Mouse (Mus musculus) layer of hippocampus, adult 9-11 months (tissue): ENCODE results near the gene Atp2b4.
A peak's percentile ranks its signal among the peaks of the same experiment; 100 is the strongest.
"Not testable (repeated sequence)": the region's sequence is repeated elsewhere in the genome, so short reads cannot be mapped to it uniquely, and the experiment has no call there.

Experiments used
- DNase-seq: peaks from one replicate; pipeline ENCODE4 v3.0.0; 2022

Atp2b4 gene

DNA sequence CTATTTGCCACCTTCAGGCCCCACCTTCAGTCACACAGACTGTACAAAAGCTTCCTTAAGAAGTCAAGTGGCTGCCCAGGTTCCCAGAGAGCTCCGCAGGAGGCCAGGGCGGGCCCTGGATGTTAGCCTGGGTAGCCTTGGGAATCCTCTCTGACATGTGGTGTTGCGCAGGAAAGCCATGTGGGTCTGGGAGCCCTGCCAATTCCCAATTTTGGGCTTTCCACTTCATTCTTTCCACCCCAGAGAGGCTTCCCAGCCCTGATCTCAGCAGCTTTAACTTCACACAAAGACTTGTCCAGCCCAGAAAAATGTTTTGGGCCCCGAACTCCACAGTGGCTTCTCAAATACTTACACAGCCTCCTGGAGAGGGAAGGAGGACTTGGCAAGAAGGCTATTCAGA lies 56.2 kb downstream of the Atp2b4 start:
- peak; percentile 21 for DNase-seq

DNA sequence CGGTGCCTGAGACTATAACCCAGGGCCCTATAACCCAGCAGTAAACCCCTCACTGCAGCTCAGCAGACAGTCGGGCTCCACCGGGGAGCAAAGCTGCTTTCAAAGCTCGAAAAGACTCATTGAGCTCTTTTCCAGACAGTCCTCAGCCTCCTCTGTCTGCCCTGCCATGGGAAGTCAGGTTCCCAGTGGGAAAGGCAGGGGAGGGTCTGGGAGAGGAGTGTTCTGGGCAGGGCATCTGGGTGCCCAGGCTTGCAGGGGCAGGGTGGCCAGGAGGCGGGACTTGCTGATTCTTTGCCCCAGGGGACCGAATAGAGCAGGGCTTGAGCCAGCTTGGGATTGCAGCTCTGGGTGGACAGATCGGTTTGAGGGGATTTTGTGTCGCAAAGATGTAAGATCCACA lies 58.3 kb downstream of the Atp2b4 start:
- no peak for DNase-seq

DNA sequence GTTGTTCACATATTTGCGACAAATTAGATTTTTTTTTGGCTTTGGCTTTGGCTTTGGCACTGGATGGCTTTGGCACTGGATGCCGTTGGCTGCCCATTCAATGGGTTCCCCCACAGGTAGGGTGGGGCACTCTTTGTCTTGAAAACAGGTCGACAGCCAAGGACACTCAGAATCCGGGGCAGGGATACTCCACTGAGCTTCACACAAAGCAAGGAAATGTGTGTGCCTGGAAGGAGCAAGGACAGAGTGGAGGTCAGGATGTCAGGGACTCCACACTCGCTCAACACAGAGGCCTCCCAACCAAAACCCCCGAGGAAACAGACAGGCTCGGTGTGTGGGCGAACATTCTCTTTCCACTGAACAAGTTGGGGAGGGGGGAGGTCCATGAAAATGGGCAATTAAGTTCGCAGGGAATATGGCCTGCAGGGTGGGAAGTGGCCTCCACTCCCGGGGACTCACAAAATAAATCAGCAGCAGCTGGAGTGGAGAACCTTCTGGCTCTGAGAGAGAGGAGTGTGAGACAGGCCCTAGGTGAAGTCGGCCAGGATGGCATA lies 58.9 kb downstream of the Atp2b4 start:
- no peak for DNase-seq

DNA sequence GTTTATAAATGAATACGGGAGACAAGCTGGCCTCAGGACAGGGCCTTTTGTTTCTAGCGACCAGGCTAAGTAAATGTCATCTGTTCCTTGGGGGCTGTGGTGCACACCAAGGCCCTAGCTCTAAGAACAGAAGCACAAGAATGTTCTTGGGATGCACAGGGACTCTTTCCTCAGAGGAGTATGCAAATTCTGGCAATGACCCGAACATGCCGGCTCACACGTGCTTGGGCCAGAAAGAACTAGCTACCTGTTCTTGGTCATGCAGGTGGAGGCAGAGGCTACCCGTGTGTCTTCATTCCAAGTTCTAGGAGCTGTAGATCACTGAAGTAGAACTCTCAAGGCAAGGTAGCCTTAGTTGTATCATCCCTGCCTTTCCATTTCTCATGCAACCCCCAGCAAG lies 59.7 kb downstream of the Atp2b4 start:
- DNase-seq, result no peak

DNA sequence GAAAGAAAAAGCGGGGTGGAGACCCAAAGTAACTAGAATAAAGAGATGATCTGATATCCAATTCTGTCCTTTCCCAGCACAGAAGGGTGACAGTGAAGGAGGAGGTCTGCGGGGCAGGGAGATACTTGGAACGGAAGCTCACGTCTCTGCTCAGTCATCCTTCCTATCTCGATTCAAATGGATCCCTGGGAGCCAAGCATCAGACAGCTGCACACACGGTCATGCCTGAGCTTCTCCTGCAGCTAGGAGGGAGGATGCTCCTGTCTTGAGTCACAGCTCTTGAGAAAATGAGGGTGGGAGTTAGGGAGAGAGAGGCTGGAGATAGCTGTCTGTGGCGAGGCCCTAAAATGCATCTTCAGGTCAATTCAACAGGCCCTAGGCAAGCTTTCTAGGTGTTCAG lies 64.2 kb downstream of the Atp2b4 start:
- no peak for DNase-seq

DNA sequence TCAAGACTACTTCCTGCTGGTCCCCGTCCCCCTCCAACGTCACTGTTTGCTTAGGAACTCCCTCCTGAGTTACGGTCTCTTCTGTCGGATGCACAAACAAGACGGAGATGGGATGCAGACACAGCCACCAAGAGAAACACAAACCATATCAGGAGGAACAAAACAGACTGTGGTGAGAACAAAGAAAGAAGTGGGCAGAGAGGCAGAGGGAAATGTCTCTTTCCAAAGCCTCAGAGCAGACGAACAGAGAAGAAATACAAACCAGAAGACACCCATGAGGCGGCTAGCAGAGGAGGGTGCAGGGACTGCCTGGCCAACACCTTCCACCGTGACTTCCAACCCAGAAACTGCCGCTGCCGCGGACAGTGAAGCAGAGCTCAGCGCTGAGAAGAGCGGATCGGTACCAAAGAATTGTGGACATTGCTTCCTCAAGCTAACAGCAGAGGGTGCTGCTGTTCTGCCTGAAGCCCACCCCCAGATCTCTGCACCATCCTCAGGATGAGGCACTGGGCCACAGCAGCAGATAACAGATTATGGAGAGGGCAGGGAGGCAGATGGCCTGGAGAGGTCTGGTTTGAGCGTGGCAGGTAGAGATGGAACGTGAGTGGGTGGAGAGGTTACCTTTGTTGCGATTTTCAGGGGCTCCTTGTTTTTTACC lies 64.7 kb downstream of the Atp2b4 start:
- peak; percentile 64 for DNase-seq

DNA sequence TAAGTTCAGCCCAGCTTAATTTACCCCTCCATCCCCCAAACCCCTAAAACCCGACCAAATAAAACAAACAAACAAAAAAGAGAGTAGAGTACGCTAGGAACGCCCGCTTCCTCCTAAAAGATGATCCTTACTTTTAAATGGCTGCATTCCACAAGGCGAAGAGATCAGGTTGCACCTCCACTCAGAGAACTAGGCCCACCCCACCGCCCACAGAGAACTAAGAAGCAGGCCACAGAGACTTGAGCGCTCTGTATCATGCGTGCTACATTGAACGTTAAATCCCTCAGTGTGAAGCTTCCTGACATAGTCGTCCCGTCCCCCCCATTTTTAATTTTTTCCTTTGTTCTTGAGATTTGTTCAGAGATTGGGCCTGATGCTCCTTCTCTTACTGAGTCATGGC lies 68.0 kb downstream of the Atp2b4 start:
- no peak for DNase-seq

DNA sequence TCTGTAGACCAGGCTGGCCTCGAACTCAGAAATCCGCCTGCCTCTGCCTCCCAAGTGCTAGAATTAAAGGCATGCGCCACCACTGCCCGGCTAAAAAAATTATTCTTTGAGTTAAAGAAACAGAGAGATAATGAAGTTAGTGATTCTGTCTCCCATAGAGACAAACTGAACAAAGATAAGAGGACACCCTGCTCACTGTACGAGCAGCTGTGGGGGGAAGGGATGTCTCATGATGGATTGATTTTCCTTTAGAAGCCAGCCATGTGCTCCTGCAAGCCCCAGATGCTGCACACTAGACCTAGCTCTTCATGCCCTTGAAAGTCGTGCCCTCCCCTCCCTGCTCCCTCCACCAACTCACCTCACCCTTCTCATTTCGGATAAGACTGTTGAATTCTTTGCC lies 72.5 kb downstream of the Atp2b4 start:
- no peak for DNase-seq

DNA sequence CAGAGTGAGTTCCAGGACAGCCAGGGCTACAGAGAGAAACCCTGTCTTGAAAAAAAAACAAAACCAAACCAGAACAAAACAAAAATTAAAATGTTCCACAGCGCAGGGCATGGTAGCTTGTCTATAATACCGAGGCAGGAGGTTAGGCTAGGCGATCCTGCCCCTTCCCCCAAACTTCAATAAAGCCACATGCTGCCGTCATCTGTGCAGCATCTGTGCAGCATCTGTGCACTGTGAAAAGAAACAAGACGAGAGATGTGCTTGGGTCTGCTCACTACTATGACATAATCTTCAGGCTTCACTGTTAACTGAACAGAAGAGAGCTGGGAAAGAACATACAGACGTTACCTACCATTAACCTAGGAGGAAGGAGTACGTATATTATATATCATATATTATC lies 80.5 kb downstream of the Atp2b4 start:
- DNase-seq, result no peak

DNA sequence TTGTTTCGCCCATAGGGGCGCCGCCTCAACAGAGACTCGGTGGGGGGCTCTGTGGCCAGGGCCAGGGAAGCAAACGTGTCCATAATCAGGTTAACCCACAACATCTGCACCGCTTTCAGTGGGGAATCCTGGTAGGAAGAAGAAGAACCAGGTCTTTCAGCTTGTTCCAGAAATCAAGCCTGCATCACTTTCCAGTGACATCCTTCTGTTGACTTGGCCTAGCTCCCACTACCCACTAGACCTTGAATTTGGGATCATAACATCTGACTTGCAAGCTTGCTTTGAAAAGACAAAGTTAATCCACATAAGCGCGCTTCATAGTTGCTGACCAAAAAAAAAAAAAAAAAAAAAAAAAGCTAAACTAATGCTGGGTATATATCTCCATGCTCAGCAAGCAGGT lies 82.1 kb downstream of the Atp2b4 start:
- DNase-seq, result no peak

DNA sequence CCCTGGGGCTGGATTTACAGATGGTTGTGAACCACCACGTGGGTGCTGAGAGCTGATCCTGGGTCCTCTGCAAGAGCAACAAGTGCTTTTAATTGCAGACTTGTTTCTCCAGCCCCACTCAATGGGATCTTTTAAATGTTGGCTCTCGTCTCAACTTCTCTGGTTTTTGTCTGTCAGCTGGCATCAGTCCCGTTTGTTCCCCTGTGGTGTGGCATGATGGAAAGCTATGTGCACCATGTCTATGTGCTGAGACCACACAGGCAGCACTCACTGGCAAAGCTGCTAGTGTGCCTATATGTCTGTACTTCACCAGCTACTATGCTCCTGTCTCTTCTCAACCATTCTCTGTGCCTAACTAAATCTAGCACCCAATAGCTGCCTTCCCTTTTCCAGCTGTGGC lies 82.5 kb downstream of the Atp2b4 start:
- DNase-seq, result no peak

DNA sequence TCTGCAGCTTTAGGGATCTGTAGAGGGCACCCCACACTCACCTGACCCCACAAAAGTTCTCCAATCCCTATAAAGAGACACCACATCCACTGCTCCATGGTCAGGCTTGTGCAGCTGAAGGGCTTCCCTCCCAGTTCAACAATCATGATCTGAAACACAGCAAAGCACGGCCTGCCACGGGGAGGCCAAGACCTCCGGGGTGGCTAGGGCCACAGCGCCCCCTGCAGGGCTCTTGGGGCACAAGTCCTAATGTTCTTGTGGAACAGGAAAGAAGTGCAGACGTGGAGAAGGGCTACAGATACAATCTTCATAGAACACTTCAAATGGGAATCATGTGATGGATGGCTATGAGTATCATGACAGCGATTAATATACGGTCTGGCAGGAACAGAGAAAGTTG lies 84.4 kb downstream of the Atp2b4 start:
- no peak for DNase-seq

DNA sequence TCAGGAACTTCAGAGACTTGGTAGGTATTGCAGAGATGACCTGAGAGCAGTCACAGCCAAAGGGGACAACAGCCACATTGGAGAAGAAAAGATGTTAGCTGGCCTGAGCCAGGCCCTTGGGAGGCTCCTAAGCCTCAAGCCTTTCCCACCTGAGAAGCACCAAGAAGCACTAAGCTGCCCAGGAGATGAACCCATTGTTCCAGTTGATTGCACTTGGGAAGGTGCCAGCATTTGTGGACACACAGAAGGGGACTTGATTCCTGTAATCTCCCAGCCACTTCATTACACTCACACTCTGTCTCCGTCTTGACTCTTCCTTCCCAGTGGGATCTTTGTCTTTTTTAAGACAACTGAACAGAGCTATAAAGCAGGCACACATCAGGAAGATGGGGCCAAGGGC lies 85.7 kb downstream of the Atp2b4 start:
- no peak for DNase-seq

DNA sequence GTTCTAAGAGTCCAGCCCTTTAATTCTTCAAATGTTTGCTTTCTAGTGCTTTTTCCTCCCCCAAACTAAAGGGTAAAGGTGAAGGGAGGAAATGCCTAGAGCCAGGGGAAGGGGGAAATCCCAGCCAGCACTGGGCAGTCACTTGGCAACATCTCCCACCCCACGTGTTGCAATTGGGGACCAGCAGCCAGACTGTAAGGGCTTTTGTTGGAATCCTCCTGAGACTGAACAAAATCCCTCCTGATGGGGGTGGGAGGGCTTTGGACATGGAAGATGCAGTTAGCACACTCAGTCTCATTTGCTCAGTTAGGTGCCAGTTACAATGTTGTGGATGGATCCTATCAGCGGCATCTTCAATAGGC lies 87.9 kb downstream of the Atp2b4 start:
- DNase-seq, result no peak

DNA sequence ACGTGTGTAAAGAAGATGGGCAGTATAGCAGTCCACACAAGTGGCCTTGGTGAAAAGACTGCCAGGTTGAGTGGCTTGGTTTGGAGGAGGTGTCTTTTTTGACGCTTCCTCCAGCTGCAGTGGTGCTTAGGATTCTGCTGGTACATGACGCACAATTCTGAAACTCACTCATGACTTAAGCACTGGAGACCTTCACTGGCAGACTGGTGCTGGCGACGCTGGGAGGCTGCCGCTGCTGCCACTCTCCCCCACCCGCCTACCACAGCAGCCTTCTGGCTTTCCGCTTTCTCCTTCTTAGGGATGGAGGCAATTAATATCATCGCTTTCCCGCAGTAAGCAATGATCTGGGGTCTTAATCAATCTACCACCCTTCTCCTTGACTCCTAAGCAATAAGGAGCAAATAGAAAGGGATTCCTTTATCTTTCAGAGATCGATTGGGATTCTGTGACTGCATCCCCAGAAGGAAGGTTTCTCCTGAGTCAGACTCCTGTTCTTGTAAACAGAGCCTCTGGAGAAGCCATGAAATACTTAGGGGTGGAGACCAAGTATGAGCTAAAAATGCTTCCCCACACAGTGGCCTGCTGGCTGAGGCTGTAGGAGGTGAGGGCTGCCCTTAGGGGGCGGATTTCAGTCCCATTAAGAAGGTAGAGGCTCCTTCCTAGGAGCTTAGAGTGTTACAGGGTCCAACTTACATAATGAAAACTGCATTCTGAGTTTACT lies 88.4 kb downstream of the Atp2b4 start:
- no peak for DNase-seq

DNA sequence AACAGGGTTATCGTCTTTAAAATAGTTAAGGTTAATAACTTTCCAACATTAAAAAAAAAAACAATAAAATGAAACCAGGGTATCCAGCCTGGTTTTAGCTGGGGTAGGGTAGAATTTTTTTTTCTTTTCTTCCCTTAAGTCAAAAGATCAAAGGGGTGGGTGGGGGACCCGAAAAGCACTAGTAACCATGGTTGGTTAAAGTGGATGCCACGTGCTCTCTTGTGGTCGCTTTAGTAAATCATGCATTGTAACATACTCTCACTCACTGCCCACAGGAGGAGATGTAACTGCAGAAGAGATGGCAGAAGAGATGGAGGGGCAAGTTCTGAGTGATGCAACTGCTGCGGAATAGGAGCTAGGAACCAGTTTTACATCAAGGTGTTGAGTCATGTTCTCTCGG lies 89.5 kb downstream of the Atp2b4 start:
- no peak for DNase-seq

DNA sequence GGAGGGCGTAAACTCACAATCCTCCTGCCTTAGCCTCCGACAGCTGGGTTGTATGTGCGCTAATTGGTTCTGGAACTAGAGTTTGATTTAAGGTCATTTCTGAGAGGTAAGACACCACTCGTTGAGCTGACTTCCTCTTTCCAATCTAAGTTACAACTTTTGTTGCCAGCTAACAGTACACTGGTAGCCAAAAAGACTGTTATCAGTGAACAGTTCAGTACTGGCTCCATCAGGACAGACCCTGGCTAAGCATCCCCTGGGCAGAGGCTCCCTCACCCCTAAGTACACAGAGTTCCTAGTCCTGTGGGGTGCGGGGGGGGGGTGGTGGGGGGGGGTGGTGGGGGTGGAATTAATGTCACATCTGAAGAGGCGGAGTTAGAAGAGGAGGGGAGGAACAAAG lies 89.9 kb downstream of the Atp2b4 start:
- DNase-seq, result no peak

DNA sequence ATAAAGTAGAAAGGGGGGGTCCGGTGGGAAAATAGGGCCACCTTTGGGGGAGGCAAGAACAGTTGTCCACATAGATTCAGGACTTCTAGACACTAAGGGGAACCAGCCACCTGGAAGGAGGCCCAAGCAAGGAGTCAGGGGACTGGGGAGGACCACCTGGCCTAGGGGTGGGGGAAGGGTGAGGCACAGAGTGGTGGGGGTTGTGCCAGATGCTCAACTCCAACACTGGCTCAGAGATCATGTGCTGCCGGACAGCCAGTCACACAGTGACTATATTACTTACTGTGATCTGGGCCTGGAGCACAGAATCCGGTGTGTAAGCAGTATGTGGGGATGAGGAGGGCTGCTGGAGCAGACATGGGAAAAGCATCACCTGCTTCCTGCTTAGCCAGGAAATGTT lies 91.5 kb downstream of the Atp2b4 start:
- DNase-seq, result no peak

DNA sequence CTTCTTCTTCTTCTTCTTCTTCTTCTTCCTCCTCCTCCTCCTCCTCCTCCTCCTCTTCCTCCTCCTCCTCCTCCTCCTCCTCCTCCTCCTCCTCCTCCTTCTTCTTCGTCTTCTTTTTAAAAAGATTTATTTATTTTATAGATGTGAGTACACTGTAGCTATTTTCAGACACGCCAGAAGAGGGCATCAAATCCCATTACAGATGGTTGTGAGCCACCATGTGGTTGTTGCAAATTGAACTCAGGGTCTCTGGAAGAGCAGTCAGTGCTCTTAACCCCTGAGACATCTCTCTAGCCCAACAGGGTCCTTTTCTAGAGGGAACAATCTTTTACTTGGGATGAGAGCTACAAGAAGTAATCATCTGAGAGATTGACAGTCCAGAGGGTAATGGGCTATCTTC lies 99.0 kb downstream of the Atp2b4 start:
- not testable (repeated sequence) for DNase-seq

DNA sequence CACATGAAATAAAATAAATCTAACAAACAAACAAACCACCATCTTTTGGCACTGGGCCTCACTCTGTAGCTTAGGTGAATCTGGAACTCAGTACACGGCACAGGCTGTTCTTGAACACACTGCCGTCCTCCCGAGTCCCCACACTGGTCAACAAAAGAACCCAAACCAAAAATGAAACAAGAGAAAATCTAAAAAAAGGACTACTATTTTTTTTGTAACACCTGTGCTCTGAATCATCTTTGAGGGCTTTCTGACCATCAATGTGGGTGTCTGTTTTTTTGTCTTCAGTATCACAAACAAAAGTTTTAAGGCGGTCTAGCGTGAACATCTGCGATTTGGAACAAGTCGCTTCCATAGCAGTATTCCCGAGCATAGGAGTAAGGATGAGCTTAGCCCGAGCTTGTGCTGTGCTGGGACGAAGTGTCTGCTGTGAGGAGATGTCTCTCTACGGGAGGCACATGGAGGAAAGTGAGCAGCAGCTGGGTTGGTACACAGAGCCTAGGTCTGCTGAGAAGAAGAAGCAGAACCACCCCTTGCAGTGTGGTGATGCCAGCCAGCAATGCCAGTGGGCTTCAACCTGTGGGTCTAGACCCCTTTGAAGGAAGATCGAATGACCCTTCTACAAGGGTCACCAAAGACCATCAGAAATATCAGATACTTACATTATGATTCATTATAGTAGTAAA lies 102.8 kb downstream of the Atp2b4 start:
- DNase-seq, result no peak

DNA sequence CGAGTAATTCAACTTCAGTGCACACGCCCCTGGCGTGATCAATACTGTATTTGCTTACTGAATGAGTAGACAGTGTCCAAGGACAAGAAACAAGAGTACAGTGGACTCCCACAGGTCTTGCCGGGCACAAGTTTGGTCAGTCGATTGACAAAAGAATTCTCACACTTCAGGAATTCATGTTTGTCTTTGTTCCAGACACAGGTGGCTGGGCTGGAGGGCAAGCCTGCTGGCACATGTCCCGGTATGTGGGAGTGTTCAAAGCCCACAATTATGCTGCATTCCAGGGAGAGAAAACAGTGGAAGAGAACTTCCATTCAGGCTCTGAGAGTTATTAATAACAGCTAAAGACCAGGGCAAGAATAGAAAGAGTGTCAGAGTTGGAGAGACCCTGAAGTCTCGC lies 104.9 kb downstream of the Atp2b4 start:
- peak; percentile 14 for DNase-seq

DNA sequence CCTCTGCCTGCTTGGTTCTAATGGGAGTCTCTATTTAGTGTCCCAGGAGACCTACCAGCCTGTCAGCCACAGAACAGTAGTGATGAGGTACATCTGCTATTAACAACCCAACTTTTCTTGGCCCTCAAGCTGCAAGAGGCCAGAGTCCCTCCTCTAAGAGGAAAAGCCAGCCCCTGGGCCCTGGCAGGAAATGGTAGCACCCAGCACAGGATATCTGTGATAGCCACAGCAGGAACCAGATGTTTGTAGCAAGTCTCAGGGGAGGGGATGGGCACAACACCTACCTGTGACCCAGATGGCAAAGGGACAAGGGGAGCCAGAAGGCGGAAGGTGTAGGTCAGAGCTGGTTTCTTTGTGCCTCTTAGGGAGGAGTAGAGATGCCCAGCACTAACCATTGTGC lies 106.0 kb downstream of the Atp2b4 start:
- DNase-seq, result no peak

DNA sequence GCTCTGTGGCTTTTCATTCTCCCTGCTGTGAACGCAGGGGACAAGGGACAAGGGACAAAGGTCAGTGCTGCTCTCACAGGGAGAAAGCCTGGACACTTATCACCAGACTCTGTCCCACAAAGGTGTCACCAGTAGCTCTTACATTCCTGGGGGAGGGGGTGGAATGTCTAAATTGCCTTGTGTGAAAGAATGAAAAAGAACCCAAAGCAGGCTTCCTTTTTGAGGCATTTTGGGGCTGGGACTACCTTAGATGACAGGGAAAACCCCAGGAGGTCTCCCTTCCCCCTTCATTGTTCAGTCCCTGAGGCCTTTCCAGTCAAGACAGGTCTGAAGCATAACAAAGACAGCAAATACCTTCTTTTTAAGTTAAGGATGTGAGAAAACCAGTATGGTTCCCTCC lies 106.5 kb downstream of the Atp2b4 start:
- DNase-seq, result no peak

DNA sequence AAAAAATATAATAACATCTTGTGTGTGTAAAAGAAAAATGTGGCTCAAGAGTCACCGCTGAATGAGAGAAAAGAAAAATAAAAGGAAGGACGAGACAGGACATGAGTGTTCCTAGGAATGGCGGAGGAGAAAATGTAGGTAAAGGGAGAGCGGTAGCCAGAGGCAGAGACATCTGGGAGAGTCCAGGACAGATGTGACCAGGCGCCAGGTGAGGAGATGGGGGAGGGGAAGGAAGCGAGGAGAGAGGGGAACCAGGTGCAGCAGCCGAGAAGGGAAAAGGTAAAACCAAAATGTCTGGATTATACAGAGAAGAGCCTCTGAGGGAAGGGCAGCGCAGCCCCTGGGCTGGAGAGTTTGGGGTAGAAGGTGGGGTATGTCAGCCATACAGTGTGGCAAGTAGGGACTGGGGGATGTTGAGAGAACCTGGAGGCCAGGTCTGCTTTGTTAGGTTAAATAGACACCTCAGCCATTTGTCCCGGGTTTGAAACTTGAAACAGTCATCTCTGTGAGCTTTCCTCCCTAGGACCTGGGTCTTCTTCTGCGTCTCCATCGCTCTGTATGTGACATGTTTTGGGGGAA lies 107.2 kb downstream of the Atp2b4 start:
- DNase-seq, result no peak
